Mouse (Mus musculus): ENCODE results near the gene Slc25a18. TPM values are rescaled to one million over a fixed set of nuclear protein-coding genes. Genes with fewer than 3 reads are reported as not detected.

Gene Slc25a18
- polyA plus RNA-seq, 1 experiment = 0.36 TPM

- TF ChIP-seq GATA1 (IDR thresholded peaks at IDR 0.05; ENCODE audit: low read length) = no peak
Observed at GRCm38 (mm10) chr6:120788904-120789303, 15.5 kb downstream of the Slc25a18 start.

GRCm38 (mm10) chr6:120790153-120790552 is 16.8 kb downstream of the Slc25a18 start:
- TF ChIP-seq GATA1 (IDR thresholded peaks at IDR 0.05; ENCODE audit: low read length) = no peak

DNA sequence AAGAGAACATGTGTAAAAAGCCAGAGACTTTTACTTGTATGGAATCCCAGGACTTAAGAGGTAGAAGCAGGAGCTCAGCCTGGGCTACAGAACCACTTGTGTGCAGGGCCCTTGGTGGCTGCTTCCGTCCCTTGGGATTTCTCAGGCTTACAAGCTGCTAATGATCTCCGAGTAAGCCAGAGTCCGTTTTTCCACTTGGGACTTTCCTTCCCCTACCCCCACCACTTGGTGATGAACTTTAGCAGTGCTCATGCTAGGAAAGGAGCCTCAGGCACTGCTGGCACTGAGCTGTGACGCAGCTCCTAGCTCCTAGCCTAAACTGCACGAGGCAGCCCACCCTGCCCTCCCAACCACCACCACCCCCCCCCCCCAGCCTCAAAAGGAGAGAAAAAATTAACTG is 17.3 kb downstream of the Slc25a18 start:
- no peak for TF ChIP-seq GATA1 (IDR thresholded peaks at IDR 0.05; ENCODE audit: low read length)

- no peak for TF ChIP-seq GATA1 (IDR thresholded peaks at IDR 0.05; ENCODE audit: low read length)
Observed at GRCm38 (mm10) chr6:120792947-120793346, 19.6 kb downstream of the Slc25a18 start.

DNA sequence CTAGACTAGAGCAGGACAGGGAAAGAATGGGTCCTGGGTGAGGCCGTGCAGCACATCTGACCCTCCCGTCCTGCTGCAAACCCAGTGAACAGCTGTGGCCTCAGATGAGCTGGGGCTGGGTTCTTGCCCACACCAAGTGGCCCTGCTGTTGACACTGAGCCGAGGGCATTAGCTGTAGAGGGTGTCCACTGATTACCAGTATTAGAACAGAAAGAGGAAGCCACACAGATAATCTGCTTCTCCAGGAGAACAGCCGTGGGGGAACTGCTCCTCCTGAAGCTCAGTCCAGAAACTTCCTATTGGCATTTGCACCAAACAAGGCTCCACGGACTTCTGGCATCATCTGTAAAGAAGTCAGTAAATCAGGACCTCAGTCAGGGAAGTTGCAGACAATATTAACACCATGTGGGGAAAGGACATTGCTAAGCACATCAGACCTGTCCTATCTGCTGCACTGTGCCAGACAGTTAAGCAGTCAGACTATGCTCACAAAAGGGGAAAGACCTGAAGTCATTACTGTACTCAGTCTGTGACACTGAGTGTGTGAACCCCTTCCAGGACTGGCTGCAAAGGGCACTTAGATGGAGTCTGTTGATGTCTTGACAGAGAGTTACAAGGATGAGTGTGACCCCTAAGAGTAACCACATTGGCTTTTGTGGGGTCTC is 22.2 kb downstream of the Slc25a18 start:
- TF ChIP-seq GATA1 (IDR thresholded peaks at IDR 0.05; ENCODE audit: low read length) = no peak

DNA sequence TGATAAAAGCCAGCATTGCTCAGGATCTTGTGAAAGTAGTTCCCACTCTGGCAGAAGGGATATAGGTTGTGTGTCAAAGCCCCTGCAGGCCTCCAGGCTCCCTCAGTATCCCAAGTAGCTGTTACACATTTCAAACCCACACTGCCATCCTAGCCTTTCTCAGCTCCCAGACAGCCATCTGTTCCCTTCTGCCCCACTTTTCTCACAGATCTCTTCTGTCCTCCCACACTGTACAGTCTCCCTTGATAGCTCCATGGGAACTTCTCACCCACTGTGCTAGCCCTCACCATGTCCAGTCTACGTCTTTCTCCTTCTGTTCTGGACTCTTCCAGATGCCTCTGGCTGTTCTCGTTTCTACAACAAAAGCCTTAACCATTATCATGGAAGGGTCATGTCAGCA is 22.7 kb downstream of the Slc25a18 start:
- TF ChIP-seq GATA1 (IDR thresholded peaks at IDR 0.05; ENCODE audit: low read length) = no peak

- no peak for TF ChIP-seq GATA1 (IDR thresholded peaks at IDR 0.05; ENCODE audit: low read length)
Observed at GRCm38 (mm10) chr6:120798019-120798418, 24.6 kb downstream of the Slc25a18 start.

- TF ChIP-seq GATA1 (IDR thresholded peaks at IDR 0.05; ENCODE audit: low read length) = no peak
Observed at GRCm38 (mm10) chr6:120798905-120799304, 25.5 kb downstream of the Slc25a18 start.

- TF ChIP-seq GATA1 (IDR thresholded peaks at IDR 0.05; ENCODE audit: low read length) = no peak
Observed at GRCm38 (mm10) chr6:120799581-120800041, 26.2 kb downstream of the Slc25a18 start.

DNA sequence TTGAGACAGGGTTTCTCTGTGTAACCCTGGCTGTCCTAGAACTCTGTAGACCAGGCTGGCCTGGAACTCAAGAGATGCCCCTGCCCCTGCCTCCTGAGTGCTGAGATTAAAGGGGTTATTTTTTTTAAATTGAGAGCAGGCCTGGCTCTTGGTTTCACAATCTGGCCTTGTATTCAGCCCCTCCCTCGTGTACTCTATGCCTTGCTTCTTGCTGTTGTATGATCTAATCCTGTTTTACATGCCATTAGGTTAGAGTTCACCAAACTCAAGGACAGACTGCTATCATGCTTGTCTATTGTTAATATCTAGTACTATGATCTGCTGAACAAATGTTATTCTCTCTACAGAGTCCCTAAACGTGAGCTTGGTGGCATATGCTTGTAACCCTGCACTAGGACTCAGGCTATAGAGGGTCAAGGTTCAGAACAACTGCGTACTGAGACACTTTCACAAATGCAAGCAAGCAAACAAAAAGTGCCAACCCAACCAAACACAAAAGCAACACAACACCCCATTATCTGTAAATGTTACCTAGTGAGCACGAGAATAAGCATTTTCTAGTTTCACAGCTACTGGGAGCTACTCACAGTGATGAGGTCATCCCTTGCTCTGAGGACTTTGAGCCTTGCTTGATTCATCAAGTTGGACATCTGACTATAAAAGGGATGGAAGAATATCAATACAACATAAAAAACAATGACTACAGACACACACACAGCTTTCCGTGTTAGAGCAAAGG is 33.8 kb downstream of the Slc25a18 start:
- TF ChIP-seq GATA1 (IDR thresholded peaks at IDR 0.05; ENCODE audit: low read length) = no peak

DNA sequence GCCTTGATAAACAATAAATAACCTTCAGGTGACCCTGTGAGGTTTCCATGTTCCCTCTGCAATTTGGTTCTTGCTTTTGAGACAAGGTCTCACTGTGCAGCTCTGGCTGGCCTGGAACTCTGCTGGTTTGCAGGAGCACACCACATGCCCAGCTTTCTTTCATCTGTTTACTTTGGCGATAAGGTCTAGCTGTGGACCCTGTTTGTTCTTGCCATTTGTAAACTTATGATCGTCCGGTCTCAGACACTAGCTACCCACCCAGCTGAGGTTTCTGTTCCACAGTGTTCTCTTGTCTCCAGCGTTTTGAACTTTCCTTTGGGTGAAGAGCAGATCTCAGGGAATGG is 34.3 kb downstream of the Slc25a18 start:
- no peak for TF ChIP-seq GATA1 (IDR thresholded peaks at IDR 0.05; ENCODE audit: low read length)

DNA sequence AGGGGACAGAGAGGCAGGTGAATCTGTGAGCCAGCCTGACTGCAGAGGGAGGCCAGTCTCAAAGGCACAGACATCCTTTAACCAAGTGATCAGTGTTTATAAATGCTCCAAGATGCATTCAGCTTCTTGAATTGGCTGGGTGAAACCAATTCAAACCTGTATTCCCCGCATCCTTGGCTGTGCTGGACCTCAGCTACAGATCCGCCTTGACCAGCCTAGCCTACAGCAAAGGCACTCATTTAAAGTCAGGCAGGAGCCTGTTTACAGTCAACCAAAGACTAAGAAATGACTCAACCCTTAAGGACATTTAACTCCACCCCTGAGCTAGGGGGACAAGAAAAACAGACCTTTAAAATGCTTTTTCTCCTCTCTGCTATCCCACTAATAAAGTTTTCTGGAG is 45.9 kb downstream of the Slc25a18 start:
- no peak for TF ChIP-seq GATA1 (IDR thresholded peaks at IDR 0.05; ENCODE audit: low read length)

DNA sequence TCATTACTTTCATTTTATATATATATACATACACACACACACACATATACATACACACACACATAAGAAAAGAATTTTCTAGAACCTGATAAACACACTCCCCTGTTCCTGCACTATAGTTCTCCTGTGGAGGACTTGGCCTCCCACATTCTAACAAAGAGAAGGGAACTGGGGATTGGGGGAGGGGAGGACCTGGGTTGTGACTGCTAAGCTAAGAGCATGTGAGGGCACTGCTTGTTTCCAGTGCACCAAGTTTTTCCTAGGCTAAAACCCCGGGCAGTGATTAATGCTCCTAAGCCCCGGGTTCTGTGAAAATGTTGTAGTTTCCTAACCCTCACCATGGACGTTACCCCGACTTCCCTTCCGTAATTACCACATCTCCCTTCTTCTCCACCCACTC is 46.8 kb downstream of the Slc25a18 start:
- TF ChIP-seq GATA1 (IDR thresholded peaks at IDR 0.05; ENCODE audit: low read length) = no peak

- TF ChIP-seq GATA1 (IDR thresholded peaks at IDR 0.05; ENCODE audit: low read length) = no peak
Observed at GRCm38 (mm10) chr6:120820941-120821340, 47.6 kb downstream of the Slc25a18 start.

- no peak for TF ChIP-seq GATA1 (IDR thresholded peaks at IDR 0.05; ENCODE audit: low read length)
Observed at GRCm38 (mm10) chr6:120821715-120822114, 48.3 kb downstream of the Slc25a18 start.

DNA sequence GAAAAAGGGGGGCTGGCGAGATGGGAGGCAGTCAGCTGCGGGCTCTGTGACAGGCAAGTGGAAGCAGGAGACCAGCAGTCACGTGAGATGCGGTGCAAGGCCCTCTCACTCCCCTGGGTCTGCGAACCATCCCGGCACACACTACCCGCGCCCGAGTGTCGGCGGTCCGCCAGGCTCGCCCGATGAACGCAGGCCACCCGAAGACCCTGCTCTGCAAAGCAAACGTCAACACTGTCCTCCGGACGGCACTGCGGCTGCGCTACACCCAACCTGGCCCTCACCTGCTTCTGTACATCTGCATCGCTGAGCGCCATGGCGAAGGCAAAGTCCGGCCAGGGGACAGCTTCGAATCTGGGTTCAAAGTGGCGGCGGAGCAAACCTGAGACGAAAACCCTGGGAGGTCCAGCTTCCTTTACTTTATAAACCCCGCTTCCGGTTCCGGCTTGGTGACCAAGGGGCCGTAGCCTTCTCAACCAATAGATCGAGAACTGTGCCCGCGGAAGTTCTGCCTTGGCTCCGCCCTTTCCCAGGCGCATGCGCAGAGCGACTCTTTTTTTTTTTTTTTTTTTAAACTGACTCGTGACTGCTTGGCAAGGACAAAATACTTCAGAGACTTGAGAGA is 49.0 kb downstream of the Slc25a18 start, which contains the start of gene Atp6v1e1:
Gene Atp6v1e1, minus strand, starts transcription at position 487 of the 622 bp plus-strand sequence.
- TF ChIP-seq GATA1 (IDR thresholded peaks at IDR 0.05; ENCODE audit: low read length) = no peak
